Mouse (Mus musculus): ENCODE results near the gene Nop53. TPM values are rescaled to one million over a fixed set of nuclear protein-coding genes. Genes with fewer than 3 reads are reported as not detected.

The Nop53 gene
- total RNA-seq, 2 experiments from 2014 or later = 110 to 112 TPM

Other genes with a start within 250 kb of the Nop53 start
- gene Obox5, start 195.9 kb downstream of the Nop53 start, total RNA-seq (2021) = not detected
- not detected for gene Obox6, start 106.4 kb downstream of the Nop53 start, total RNA-seq (2021)
- gene Crx, start 66.1 kb downstream of the Nop53 start, total RNA-seq (2021) = not detected
- gene Crxos, start 63.5 kb downstream of the Nop53 start, total RNA-seq (2021) = not detected
- gene Selenow, start 23.7 kb downstream of the Nop53 start, total RNA-seq (2021) = 1,000 to 10,000 TPM; 1,074 to 1,076 TPM
- gene Ehd2, start 21.5 kb upstream of the Nop53 start, total RNA-seq (2021) = 1 to 10 TPM; 6.2 to 6.7 TPM
- gene Bicra, start 101.8 kb upstream of the Nop53 start, total RNA-seq (2021) = 10 to 100 TPM; 25.3 to 25.8 TPM
- under 1 TPM; 0.38 to 0.58 TPM for gene Zfp541, start 115.7 kb upstream of the Nop53 start, total RNA-seq (2021)
- gene Napa, start 152.4 kb upstream of the Nop53 start, total RNA-seq (2021) = 100 to 1,000 TPM; 141 to 157 TPM
- gene Kptn, start 173.8 kb upstream of the Nop53 start, total RNA-seq (2021) = 10 to 100 TPM; 38.0 to 43.2 TPM
- 100 to 1,000 TPM; 106 to 117 TPM for gene Slc8a2, start 183.8 kb upstream of the Nop53 start, total RNA-seq (2021)
- gene Meis3, start 229.0 kb upstream of the Nop53 start, total RNA-seq (2021) = 10 to 100 TPM; 70.6 to 74.8 TPM